Mouse (Mus musculus): ENCODE measurements around the gene Gse1.

Gene Gse1

GRCm38 (mm10) chr8:120478754-120479153 lies 250.5 kb downstream of the Gse1 start:
- no peak for DNase-seq (ENCODE audit: low read depth, low spot score)

- no peak for DNase-seq (ENCODE audit: low read depth, low spot score)
Observed at GRCm38 (mm10) chr8:120479691-120480090, 251.4 kb downstream of the Gse1 start.

GRCm38 (mm10) chr8:120482015-120482689 lies 253.9 kb downstream of the Gse1 start:
- no peak for DNase-seq (ENCODE audit: low read depth, low spot score)

DNA sequence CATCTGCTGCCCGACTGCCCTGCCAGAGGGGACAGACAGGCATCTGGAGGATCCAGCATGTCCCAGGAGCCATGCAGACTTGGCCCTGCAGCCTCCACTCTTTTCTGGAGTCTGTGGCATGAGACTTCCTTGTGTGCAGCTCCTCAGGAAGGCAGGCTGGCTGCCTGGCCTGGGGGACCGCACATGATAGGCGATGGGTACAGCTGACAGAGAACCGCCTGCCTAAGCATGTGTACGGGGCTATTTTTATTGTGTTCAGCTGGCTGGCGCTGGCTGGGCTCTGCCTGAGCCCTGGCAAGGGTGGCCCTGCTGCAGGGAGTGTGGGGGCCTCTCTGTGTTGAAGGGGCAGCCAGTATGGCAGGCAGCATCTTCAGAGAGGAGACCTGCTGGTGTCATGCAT lies 256.2 kb downstream of the Gse1 start:
- no peak for DNase-seq (ENCODE audit: low read depth, low spot score)

- no peak for DNase-seq (ENCODE audit: low read depth, low spot score)
Observed at GRCm38 (mm10) chr8:120485116-120485515, 256.9 kb downstream of the Gse1 start.

GRCm38 (mm10) chr8:120485551-120486476 lies 257.6 kb downstream of the Gse1 start:
- DNase-seq (ENCODE audit: low read depth, low spot score), result no peak

- DNase-seq (ENCODE audit: low read depth, low spot score), result no peak
Observed at GRCm38 (mm10) chr8:120486477-120487376, 258.5 kb downstream of the Gse1 start.

- DNase-seq (ENCODE audit: low read depth, low spot score), result no peak
Observed at GRCm38 (mm10) chr8:120487377-120487728, 259.1 kb downstream of the Gse1 start.

- no peak for DNase-seq (ENCODE audit: low read depth, low spot score)
Observed at GRCm38 (mm10) chr8:120487729-120488510, 259.7 kb downstream of the Gse1 start.

GRCm38 (mm10) chr8:120488636-120489131 lies 260.4 kb downstream of the Gse1 start:
- DNase-seq (ENCODE audit: low read depth, low spot score), result no peak

DNA sequence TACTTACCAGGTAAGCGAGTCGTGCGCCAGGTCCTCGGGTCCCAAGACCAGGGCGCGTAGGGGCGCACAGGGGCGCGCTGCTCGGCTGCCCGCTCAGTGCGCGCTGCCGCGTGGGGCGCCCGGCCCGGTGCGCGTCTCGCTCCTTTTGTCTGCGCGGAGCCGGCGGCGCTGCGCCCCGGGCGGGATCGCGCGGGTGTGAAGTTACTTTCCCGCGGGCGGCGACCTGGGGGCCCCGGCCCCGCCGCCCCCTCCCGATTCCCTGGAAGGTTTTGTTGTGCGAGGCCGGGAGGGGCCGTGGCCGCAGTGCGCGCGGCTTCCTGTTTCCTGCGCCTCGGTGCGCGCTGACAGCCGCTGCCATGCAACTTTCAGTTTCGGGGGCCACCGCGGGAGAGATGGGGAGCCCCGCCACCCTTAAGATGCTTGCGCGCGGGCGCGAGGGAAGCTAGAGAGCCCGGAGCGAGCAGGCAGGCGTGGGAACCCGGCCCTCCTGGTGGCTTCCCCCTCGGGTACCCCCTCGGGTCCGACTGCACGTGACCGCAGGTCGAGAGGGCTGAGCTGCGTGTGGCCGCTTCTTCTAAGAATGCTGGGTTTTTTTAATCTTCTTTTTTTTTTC lies 261.0 kb downstream of the Gse1 start:
- no peak for DNase-seq (ENCODE audit: low read depth, low spot score)

DNA sequence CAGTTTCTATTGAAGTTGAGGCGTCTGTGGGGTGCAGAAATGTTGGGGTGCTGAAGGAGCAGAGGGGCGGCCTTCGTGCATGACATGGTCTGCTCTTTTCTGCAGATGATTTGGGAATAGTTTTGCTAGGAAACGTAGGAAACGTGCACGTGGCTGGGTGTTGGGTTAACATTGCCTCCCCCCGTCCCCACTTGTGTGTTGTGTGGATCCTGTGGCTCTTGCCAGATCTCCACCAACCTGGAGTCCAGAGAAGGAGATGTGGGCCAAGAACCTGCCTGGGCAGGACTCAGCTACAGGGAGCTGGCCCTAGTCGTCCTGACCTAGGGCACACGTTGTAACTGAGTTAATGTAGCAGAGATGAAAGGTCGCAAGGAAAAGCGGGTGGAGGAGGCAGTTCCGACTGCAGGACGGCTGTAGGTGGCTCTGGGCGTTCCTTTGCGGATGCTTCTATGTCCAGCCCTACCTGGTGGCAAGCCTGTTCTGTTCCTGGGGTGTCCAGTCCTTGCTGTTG lies 261.6 kb downstream of the Gse1 start:
- DNase-seq (ENCODE audit: low read depth, low spot score), result no peak

DNA sequence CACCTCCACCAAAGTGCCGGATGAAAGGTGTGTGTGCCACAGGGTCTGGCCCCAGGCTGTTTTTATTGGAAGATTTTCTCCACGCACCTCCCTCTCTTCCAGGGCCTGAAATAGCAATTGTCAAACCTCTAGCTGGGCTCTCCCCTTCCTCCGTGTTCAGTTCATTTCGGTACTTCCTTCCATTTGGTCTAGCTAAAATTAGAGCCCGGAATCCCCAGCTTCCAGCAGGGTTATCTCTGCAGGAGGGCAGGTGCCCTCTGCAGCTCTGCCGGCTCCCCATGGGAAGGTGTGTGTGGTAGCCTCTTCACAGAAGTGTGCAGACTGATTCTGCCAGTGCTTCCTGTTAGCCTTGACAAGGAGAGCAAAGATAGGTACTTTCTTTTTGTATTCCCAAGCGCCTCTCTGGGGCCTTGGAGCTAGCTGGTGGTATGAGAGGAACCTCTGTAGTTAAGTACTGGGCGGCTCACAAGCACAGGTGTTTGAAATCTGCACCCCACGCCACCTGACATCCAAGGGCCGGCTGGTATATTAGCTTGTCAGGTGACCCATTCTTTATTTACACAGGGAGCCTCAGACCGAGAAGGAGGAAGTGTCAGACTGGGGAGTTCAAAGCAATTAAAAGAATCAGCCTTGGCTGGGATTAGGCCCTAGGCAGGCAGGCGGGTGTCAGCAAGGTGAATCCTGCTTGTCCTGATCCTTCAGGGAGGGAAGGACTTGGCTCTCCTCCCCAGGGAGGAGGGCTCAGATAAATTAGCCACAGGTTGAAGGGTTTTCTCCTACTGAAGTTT lies 262.3 kb downstream of the Gse1 start:
- DNase-seq (ENCODE audit: low read depth, low spot score), result no peak

GRCm38 (mm10) chr8:120491166-120491793 lies 263.0 kb downstream of the Gse1 start:
- no peak for DNase-seq (ENCODE audit: low read depth, low spot score)

DNA sequence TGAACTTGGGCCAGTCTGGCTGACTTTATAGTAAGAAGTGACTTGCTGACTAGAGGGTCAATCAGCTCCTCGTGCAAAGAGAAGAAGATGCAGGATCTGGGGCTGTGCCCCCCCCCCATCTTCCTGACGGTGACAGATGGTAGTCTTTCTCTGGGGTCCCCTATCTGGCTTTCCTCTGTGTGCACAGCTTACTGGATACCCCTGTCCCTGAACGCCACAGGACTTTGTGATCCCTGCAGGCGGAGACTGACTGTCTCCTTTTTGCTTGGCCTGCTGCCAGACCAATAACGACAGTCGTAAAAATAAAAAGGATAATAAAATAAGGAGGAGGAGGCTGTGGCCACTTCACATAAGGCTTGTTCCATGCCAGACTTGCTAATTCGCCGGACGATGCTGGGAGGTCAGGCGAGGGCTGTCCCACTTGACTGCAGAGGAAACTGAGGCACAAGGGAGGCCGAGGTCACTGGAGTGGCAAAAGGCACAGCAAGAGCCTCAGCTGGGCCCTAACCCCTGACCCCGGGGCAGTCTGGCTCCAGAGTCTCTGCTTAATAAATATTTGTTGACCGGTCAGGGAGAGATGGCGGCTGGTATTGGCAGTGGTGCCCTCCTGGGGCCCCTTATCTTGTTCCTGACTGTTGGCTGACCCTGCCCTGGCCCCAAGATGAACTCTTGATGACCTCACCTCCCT lies 264.1 kb downstream of the Gse1 start:
- DNase-seq (ENCODE audit: low read depth, low spot score), result no peak

GRCm38 (mm10) chr8:120492881-120493220 lies 264.6 kb downstream of the Gse1 start:
- DNase-seq (ENCODE audit: low read depth, low spot score), result no peak

GRCm38 (mm10) chr8:120493508-120494464 lies 265.5 kb downstream of the Gse1 start:
- no peak for DNase-seq (ENCODE audit: low read depth, low spot score)

Measured in embryo, embryonic 11.5 days (tissue).